Mouse (Mus musculus): ENCODE results near the gene Mtch2.
"Not testable (repeated sequence)": the region's sequence is repeated elsewhere in the genome, so short reads cannot be mapped to it uniquely, and the experiment has no call there.

Gene Mtch2

GRCm38 (mm10) chr2:90866524-90866923 is 19.6 kb downstream of the Mtch2 start:
- DNase-seq: peak; percentile 88

- DNase-seq: no peak
These were observed 23.2 kb downstream of the Mtch2 start for GRCm38 (mm10) chr2:90870136-90870601.

GRCm38 (mm10) chr2:90871180-90871961 is 24.4 kb downstream of the Mtch2 start:
- no peak for DNase-seq

- DNase-seq: no peak
These were observed 27.1 kb downstream of the Mtch2 start for GRCm38 (mm10) chr2:90874025-90874424.

GRCm38 (mm10) chr2:90875239-90875638 is 28.3 kb downstream of the Mtch2 start:
- DNase-seq: no peak

GRCm38 (mm10) chr2:90877584-90878259 is 30.8 kb downstream of the Mtch2 start:
- no peak for DNase-seq

GRCm38 (mm10) chr2:90879419-90879818 is 32.5 kb downstream of the Mtch2 start:
- no peak for DNase-seq

GRCm38 (mm10) chr2:90880144-90880785 is 33.3 kb downstream of the Mtch2 start:
- DNase-seq: no peak

GRCm38 (mm10) chr2:90881824-90882223 is 34.9 kb downstream of the Mtch2 start:
- no peak for DNase-seq

GRCm38 (mm10) chr2:90885218-90886041 is 38.5 kb downstream of the Mtch2 start, which contains the start of gene C1qtnf4:
TSS of gene C1qtnf4 (plus strand) at chr2:90885860.
- peak; percentile 29 for DNase-seq

GRCm38 (mm10) chr2:90886436-90886835 is 39.5 kb downstream of the Mtch2 start:
- no peak for DNase-seq

- DNase-seq: no peak
These were observed 40.7 kb downstream of the Mtch2 start for GRCm38 (mm10) chr2:90887627-90888026.

- DNase-seq: peak; percentile 74
These were observed 42.9 kb downstream of the Mtch2 start for GRCm38 (mm10) chr2:90889550-90890548.

GRCm38 (mm10) chr2:90893673-90894298 is 46.8 kb downstream of the Mtch2 start:
- DNase-seq: no peak

GRCm38 (mm10) chr2:90894299-90894677 is 47.3 kb downstream of the Mtch2 start:
- DNase-seq: not testable (repeated sequence)

- no peak for DNase-seq
These were observed 56.4 kb downstream of the Mtch2 start for GRCm38 (mm10) chr2:90903398-90903797.

- peak; percentile 91 for DNase-seq
These were observed 57.3 kb downstream of the Mtch2 start, which contains the start of the genes Kbtbd4 and Ndufs3 for GRCm38 (mm10) chr2:90904076-90904855. TSS of gene Kbtbd4 (plus strand) at chr2:90904740. TSS of gene Ndufs3 (minus strand) at chr2:90904827.

- no peak for DNase-seq
These were observed 57.9 kb downstream of the Mtch2 start for GRCm38 (mm10) chr2:90904856-90905224.

- DNase-seq: no peak
These were observed 59.8 kb downstream of the Mtch2 start for GRCm38 (mm10) chr2:90906721-90907120.

GRCm38 (mm10) chr2:90910861-90911260 is 63.9 kb downstream of the Mtch2 start:
- DNase-seq: no peak
